Mouse (Mus musculus) hindbrain, embryonic 15.5 days (tissue): ENCODE results near the gene Hecw1. TPM values are rescaled to one million over a fixed set of nuclear protein-coding genes. Genes with fewer than 3 reads are reported as not detected.

Source experiments
- ATAC-seq: fragments of 200-750 bp; cut with Nextera tagmentation; 2 replicates; pipeline ENCODE4 v1.8.0; 2017; ENCODE audit warnings: low read depth, moderate number of reproducible peaks, moderate TSS enrichment; ENCODE audit not compliant: low FRiP score
- H3K27ac ChIP-seq: fragments of 300-500 bp; sonication (generic); replicated peaks from 2 replicates; pipeline ENCODE4 v1.5.1; 2015; ENCODE audit warnings: mild to moderate bottlenecking, inconsistent platforms
- H3K27me3 ChIP-seq: fragments of 300-500 bp; sonication (generic); 2 replicates; pipeline ENCODE4 v1.6.1; 2015; ENCODE audit warnings: control low read depth, inconsistent platforms
- H3K36me3 ChIP-seq: fragments of 300-500 bp; sonication (generic); 2 replicates; pipeline ENCODE4 v1.6.1; 2015; ENCODE audit warnings: control low read depth, inconsistent platforms
- H3K4me1 ChIP-seq: fragments of 300-500 bp; sonication (generic); replicated peaks from 2 replicates; pipeline ENCODE4 v1.6.1; 2015; ENCODE audit warnings: control low read depth, inconsistent platforms
- H3K4me2 ChIP-seq: fragments of 300-500 bp; sonication (generic); 2 replicates; pipeline ENCODE4 v1.6.1; 2015; ENCODE audit warnings: moderate library complexity, mild to moderate bottlenecking, inconsistent platforms
- H3K4me3 ChIP-seq: fragments of 300-500 bp; sonication (generic); 2 replicates; pipeline ENCODE4 v1.5.1; 2015; ENCODE audit warnings: mild to moderate bottlenecking, inconsistent platforms
- H3K9ac ChIP-seq: fragments of 300-500 bp; sonication (generic); 2 replicates; pipeline ENCODE4 v1.6.1; 2015; ENCODE audit warnings: inconsistent platforms
- H3K9me3 ChIP-seq: fragments of 300-500 bp; sonication (generic); 2 replicates; pipeline ENCODE4 v1.6.1; 2016; ENCODE audit warnings: control low read depth, inconsistent platforms
- WGBS: fragments of 180-500 bp; shearing (Covaris S2); methylation state at CpG from one replicate; pipeline ENCODE4 v1.1.7; 2015; 5-methylcytosine and 5-hydroxymethylcytosine counted together
- polyA plus RNA-seq: library from polyadenylated mRNA; unstranded; fragments of >200 nt; fragmentation: Nextera tagmentation; extraction: Ambion mirVana; gene quantifications from 2 replicates; pipeline ENCODE4 v1.2.1, GENCODE M21; 2015

The Hecw1 gene
- polyA plus RNA-seq, 1 experiment from 2014 or later: 38.9 TPM

- no peak overlapping the region for H3K4me3 ChIP-seq
- H3K27ac ChIP-seq: no peak overlapping the region
- no peaks in the 10 kb centered on the region for H3K4me1 ChIP-seq
- no peak overlapping the region for H3K4me2 ChIP-seq
- WGBS: 75% methylated on average over 2 of the region's 2 CpGs
- H3K36me3 ChIP-seq: no peaks in the 10 kb centered on the region
- H3K9ac ChIP-seq: no peak overlapping the region
- no peak for ATAC-seq
- H3K27me3 ChIP-seq: no peaks in the 10 kb centered on the region
- H3K9me3 ChIP-seq: no peaks in the 10 kb centered on the region
These were observed 26.1 kb downstream of the Hecw1 start for GRCm38 (mm10) chr13:14496954-14497353.

GRCm38 (mm10) chr13:14487812-14488211 is 35.2 kb downstream of the Hecw1 start:
- Histone ChIP-seq H3K9me3 (no peaks in the 10 kb centered on the region), H3K27ac (no peak overlapping the region), H3K27me3 (no peaks in the 10 kb centered on the region), H3K9ac (no peak overlapping the region), H3K4me2 (no peak overlapping the region), H3K4me1 (no peaks in the 10 kb centered on the region), H3K36me3 (peaks cover 8% of the 10 kb centered on the region), H3K4me3 (no peak overlapping the region)
- ATAC-seq: peak; percentile 66; the same call in 1 of the 2 replicates
- WGBS: 55% methylated on average over 2 of the region's 2 CpGs

- Histone ChIP-seq H3K36me3 (no peaks in the 10 kb centered on the region), H3K9me3 (no peaks in the 10 kb centered on the region), H3K4me2 (no peak overlapping the region), H3K27ac (no peak overlapping the region), H3K4me1 (no peaks in the 10 kb centered on the region), H3K9ac (no peak overlapping the region), H3K4me3 (no peak overlapping the region), H3K27me3 (no peaks in the 10 kb centered on the region)
- no peak for ATAC-seq
- 94% methylated on average over 1 of the region's 1 CpGs for WGBS
These were observed 51.9 kb downstream of the Hecw1 start for GRCm38 (mm10) chr13:14471121-14471520.

- Histone ChIP-seq H3K27me3 (no peaks in the 10 kb centered on the region), H3K4me2 (no peak overlapping the region), H3K4me3 (no peak overlapping the region), H3K9me3 (no peaks in the 10 kb centered on the region), H3K36me3 (no peaks in the 10 kb centered on the region), H3K4me1 (no peaks in the 10 kb centered on the region), H3K27ac (no peak overlapping the region), H3K9ac (no peak overlapping the region)
- 68% methylated on average over 3 of the region's 3 CpGs for WGBS
- peak; percentile 56; the same call in 1 of the 2 replicates for ATAC-seq
These were observed 55.5 kb downstream of the Hecw1 start for GRCm38 (mm10) chr13:14467517-14467916.

- H3K27ac ChIP-seq: no peak overlapping the region
- no peaks in the 10 kb centered on the region for H3K36me3 ChIP-seq
- no peak for ATAC-seq
- 83% methylated on average over 5 of the region's 5 CpGs for WGBS
- no peaks in the 10 kb centered on the region for H3K4me1 ChIP-seq
- no peaks in the 10 kb centered on the region for H3K9me3 ChIP-seq
- H3K4me2 ChIP-seq: no peak overlapping the region
- H3K27me3 ChIP-seq: no peaks in the 10 kb centered on the region
- no peak overlapping the region for H3K9ac ChIP-seq
- H3K4me3 ChIP-seq: no peak overlapping the region
These were observed 62.0 kb downstream of the Hecw1 start for GRCm38 (mm10) chr13:14461036-14461435.

GRCm38 (mm10) chr13:14457043-14457442 is 66.0 kb downstream of the Hecw1 start:
- Histone ChIP-seq H3K4me1 (no peaks in the 10 kb centered on the region), H3K4me2 (no peak overlapping the region), H3K27ac (no peak overlapping the region), H3K27me3 (no peaks in the 10 kb centered on the region), H3K4me3 (no peak overlapping the region), H3K9ac (no peak overlapping the region), H3K36me3 (0 out of 2 replicates have a peak, but pooled peaks cover 3% of the 10 kb centered on the region), H3K9me3 (no peaks in the 10 kb centered on the region)
- ATAC-seq: no peak
- WGBS: 89% methylated on average over 2 of the region's 2 CpGs

GRCm38 (mm10) chr13:14439540-14439939 is 83.5 kb downstream of the Hecw1 start:
- ATAC-seq: no peak
- Histone ChIP-seq H3K9ac (no peak overlapping the region), H3K27ac (no peak overlapping the region), H3K4me1 (no peaks in the 10 kb centered on the region), H3K4me3 (no peak overlapping the region), H3K36me3 (no peaks in the 10 kb centered on the region), H3K27me3 (no peaks in the 10 kb centered on the region), H3K4me2 (no peak overlapping the region), H3K9me3 (no peaks in the 10 kb centered on the region)

- Histone ChIP-seq H3K27me3 (no peaks in the 10 kb centered on the region), H3K4me1 (no peaks in the 10 kb centered on the region), H3K4me2 (no peak overlapping the region), H3K36me3 (no peaks in the 10 kb centered on the region), H3K9me3 (no peaks in the 10 kb centered on the region), H3K9ac (no peak overlapping the region), H3K27ac (no peak overlapping the region), H3K4me3 (no peak overlapping the region)
- 86% methylated on average over 6 of the region's 6 CpGs for WGBS
- ATAC-seq: no peak
These were observed 94.0 kb downstream of the Hecw1 start for GRCm38 (mm10) chr13:14428845-14429553.

- ATAC-seq: no peak
- 80% methylated on average over 2 of the region's 2 CpGs for WGBS
- Histone ChIP-seq H3K4me2 (no peak overlapping the region), H3K9ac (no peak overlapping the region), H3K27me3 (no peaks in the 10 kb centered on the region), H3K36me3 (no peaks in the 10 kb centered on the region), H3K4me3 (no peak overlapping the region), H3K4me1 (no peaks in the 10 kb centered on the region), H3K27ac (no peak overlapping the region), H3K9me3 (no peaks in the 10 kb centered on the region)
These were observed 98.2 kb downstream of the Hecw1 start for GRCm38 (mm10) chr13:14424836-14425235.

- no peaks in the 10 kb centered on the region for H3K4me1 ChIP-seq
- no peaks in the 10 kb centered on the region for H3K9me3 ChIP-seq
- H3K4me2 ChIP-seq: no peak overlapping the region
- no peak for ATAC-seq
- 88% methylated on average over 1 of the region's 1 CpGs for WGBS
- no peak overlapping the region for H3K27ac ChIP-seq
- H3K4me3 ChIP-seq: no peak overlapping the region
- peaks cover 6% of the 10 kb centered on the region for H3K36me3 ChIP-seq
- no peak overlapping the region for H3K9ac ChIP-seq
- H3K27me3 ChIP-seq: no peaks in the 10 kb centered on the region
These were observed 109.6 kb downstream of the Hecw1 start for GRCm38 (mm10) chr13:14413405-14413804.

- Histone ChIP-seq H3K27ac (no peak overlapping the region), H3K27me3 (no peaks in the 10 kb centered on the region), H3K9me3 (no peaks in the 10 kb centered on the region), H3K4me3 (no peak overlapping the region), H3K36me3 (peaks cover 15% of the 10 kb centered on the region), H3K9ac (no peak overlapping the region), H3K4me2 (no peak overlapping the region), H3K4me1 (no peaks in the 10 kb centered on the region)
- no peak for ATAC-seq
These were observed 148.6 kb downstream of the Hecw1 start for GRCm38 (mm10) chr13:14374470-14374869.

- 76% methylated on average over 3 of the region's 3 CpGs for WGBS
- H3K4me2 ChIP-seq: no peak overlapping the region
- no peak overlapping the region for H3K27ac ChIP-seq
- H3K4me1 ChIP-seq: no peaks in the 10 kb centered on the region
- H3K4me3 ChIP-seq: no peak overlapping the region
- H3K27me3 ChIP-seq: no peaks in the 10 kb centered on the region
- no peak for ATAC-seq
- H3K9me3 ChIP-seq: no peaks in the 10 kb centered on the region
- peaks cover 20% of the 10 kb centered on the region for H3K36me3 ChIP-seq
- H3K9ac ChIP-seq: no peak overlapping the region
These were observed 157.5 kb downstream of the Hecw1 start for GRCm38 (mm10) chr13:14365546-14365945.

- no peak overlapping the region for H3K27ac ChIP-seq
- ATAC-seq: no peak
- H3K36me3 ChIP-seq: peaks cover 5% of the 10 kb centered on the region; the same call in 1 of the 2 replicates
- H3K4me2 ChIP-seq: no peak overlapping the region
- H3K9me3 ChIP-seq: no peaks in the 10 kb centered on the region
- no peak overlapping the region for H3K9ac ChIP-seq
- H3K27me3 ChIP-seq: no peaks in the 10 kb centered on the region
- no peaks in the 10 kb centered on the region for H3K4me1 ChIP-seq
- no peak overlapping the region for H3K4me3 ChIP-seq
- WGBS: 98% methylated on average over 1 of the region's 1 CpGs
These were observed 195.8 kb downstream of the Hecw1 start for GRCm38 (mm10) chr13:14327252-14327651.
